Comparison of ENCODE assay signal across 17 mouse cellular contexts in genomic region chr12:102354126-102354984, GRCm38 (mm10).
DNase-seq lines count a peak whose midpoint lies in the region; ATAC-seq lines count a peak whose summit lies in the region.
"Had no signal": no experiment of that assay in that cellular context is flagged by ENCODE, and none has a peak within 500 bp of the region (broad histone marks: within the 10 kb centered on the region; RNA-seq: fewer than 3 reads in every experiment).

No protein-coding gene starts in this region.

- peak overlapping the region; percentile 85 for H3K4me3 ChIP-seq in megakaryocyte, embryonic 14.5 days (replicated peaks)
- H3K4me3 ChIP-seq: forebrain, embryonic 12.5 days; heart, embryonic 13.5 days; hindbrain, embryonic 15.5 days; limb, embryonic 13.5 days; midbrain, embryonic 12.5 days had no signal

- H3K27me3 ChIP-seq in megakaryocyte, embryonic 14.5 days (replicated peaks) = no peaks in the 10 kb centered on the region
- H3K27me3 ChIP-seq in splenic B cell, adult 2 months (ENCODE audit: control insufficient read depth, insufficient read depth, low read length, poor library complexity, severe bottlenecking) = no peaks in the 10 kb centered on the region
- H3K27me3 ChIP-seq: forebrain, embryonic 12.5 days; heart, embryonic 13.5 days; hindbrain, embryonic 15.5 days; limb, embryonic 13.5 days; midbrain, embryonic 12.5 days had no signal

- ATAC-seq in hematopoietic stem cell, adult 5-6 weeks (replicated peaks in 1 of 2; ENCODE audit: insufficient read depth in 1 of 2, low FRiP score in 2 of 2, low TSS enrichment in 1 of 2, low read depth in 1 of 2, poor library complexity in 2 of 2, severe bottlenecking in 2 of 2) = peak; percentile 83 to 92
- ATAC-seq: CD4-positive, CD25-positive, alpha-beta regulatory T cell, adult 4 months had no signal

- peak; percentile 13 for DNase-seq in retina, postnatal 7 days (ENCODE audit: low read depth, low spot score)
- no peak for DNase-seq in retina, postnatal 1 day
- DNase-seq in splenic B cell, adult 2 months (ENCODE audit: low read depth, low spot score) = peak; percentile 71
- DNase-seq in testis, postnatal 10 days (ENCODE audit: low spot score) = no peak
- DNase-seq in heart, postnatal 4 days = no peak
- no peak for DNase-seq in kidney, adult 9 months
- DNase-seq: adrenal gland, postnatal 14 days; cerebellum, adult 18-20 months; thymus, adult 2 months had no signal

- H3K4me1 ChIP-seq in megakaryocyte, embryonic 14.5 days = peaks cover 100% of the 10 kb centered on the region
- H3K4me1 ChIP-seq: forebrain, embryonic 12.5 days; heart, embryonic 13.5 days; hindbrain, embryonic 15.5 days; limb, embryonic 13.5 days; midbrain, embryonic 12.5 days had no signal

- H3K36me3 ChIP-seq in megakaryocyte, embryonic 14.5 days (replicated peaks; ENCODE audit: low read length) = peaks cover 98% of the 10 kb centered on the region
- H3K36me3 ChIP-seq in splenic B cell, adult 2 months (ENCODE audit: control insufficient read depth, insufficient read depth, low read length, poor library complexity, severe bottlenecking) = peaks cover 6% of the 10 kb centered on the region
- H3K36me3 ChIP-seq: forebrain, embryonic 12.5 days; hindbrain, embryonic 15.5 days; midbrain, embryonic 12.5 days had no signal

- peaks cover 5% of the 10 kb centered on the region for H3K9me3 ChIP-seq in megakaryocyte, embryonic 14.5 days
- H3K9me3 ChIP-seq: forebrain, embryonic 12.5 days; heart, embryonic 13.5 days; hindbrain, embryonic 15.5 days; limb, embryonic 13.5 days; midbrain, embryonic 12.5 days had no signal

Comparison
In these comparisons a context has a peak if more than half of its experiments do, and no peak if none do; other contexts are left out.
1. DNase-seq: peak in retina, postnatal 7 days (single experiment) and splenic B cell, adult 2 months (single experiment); none in retina, postnatal 1 day (single experiment), testis, postnatal 10 days (single experiment), heart, postnatal 4 days (single experiment) and kidney, adult 9 months (single experiment).